Mouse (Mus musculus) forebrain, embryonic 16.5 days (tissue): ENCODE results near the gene Mogs. TPM values are rescaled to one million over a fixed set of nuclear protein-coding genes. Genes with fewer than 3 reads are reported as not detected.
A peak's percentile ranks its signal among the peaks of the same experiment; 100 is the strongest.

Experiments used
- ATAC-seq: fragments of 200-750 bp; cut with Nextera tagmentation; 2 replicates; pipeline ENCODE4 v1.8.0; 2017; ENCODE audit warnings: mild to moderate bottlenecking, moderate library complexity
- H3K27ac ChIP-seq: fragments of 300-500 bp; sonication (generic); 2 replicates; pipeline ENCODE4 v1.5.1; 2014; ENCODE audit warnings: low read length, control low read depth
- H3K27me3 ChIP-seq: fragments of 300-500 bp; sonication (generic); replicated peaks from 2 replicates; pipeline ENCODE4 v1.6.1; 2014; ENCODE audit warnings: low read length; ENCODE audit not compliant: control insufficient read depth, insufficient read depth
- H3K36me3 ChIP-seq: fragments of 300-500 bp; sonication (generic); 2 replicates; pipeline ENCODE4 v1.6.1; 2014; ENCODE audit not compliant: control insufficient read depth, insufficient read depth
- H3K4me1 ChIP-seq: fragments of 300-500 bp; sonication (generic); replicated peaks from 2 replicates; pipeline ENCODE4 v1.6.1; 2014; ENCODE audit warnings: low read length; ENCODE audit not compliant: control insufficient read depth, insufficient read depth
- H3K4me2 ChIP-seq: fragments of 300-500 bp; sonication (generic); 2 replicates; pipeline ENCODE4 v1.6.1; 2014; ENCODE audit warnings: mild to moderate bottlenecking, low read length, control low read depth
- H3K4me3 ChIP-seq: fragments of 300-500 bp; sonication (generic); replicated peaks from 2 replicates; pipeline ENCODE4 v1.5.1; 2014; ENCODE audit warnings: mild to moderate bottlenecking, low read length, control low read depth
- H3K9ac ChIP-seq: fragments of 300-500 bp; sonication (generic); replicated peaks from 2 replicates; pipeline ENCODE4 v1.6.1; 2014; ENCODE audit warnings: low read depth, low read length, control low read depth
- H3K9me3 ChIP-seq: fragments of 300-500 bp; sonication (generic); 2 replicates; pipeline ENCODE4 v1.6.1; 2016; ENCODE audit warnings: low read length; ENCODE audit not compliant: control insufficient read depth
- WGBS: fragments of 180-500 bp; shearing (Covaris S2); extraction: QIAGEN DNeasy Blood & Tissue Kit; methylation state at CpG from one replicate; pipeline ENCODE4 v1.1.7; 2014; 5-methylcytosine and 5-hydroxymethylcytosine counted together
- polyA plus RNA-seq: library from polyadenylated mRNA; unstranded; fragments of >200 nt; fragmentation: Nextera tagmentation; extraction: Ambion mirVana; gene quantifications from 2 replicates; pipeline ENCODE4 v1.2.1, GENCODE M21; 2015

The Mogs gene
- polyA plus RNA-seq, 1 experiment from 2014 or later, result 21.8 TPM

GRCm38 (mm10) chr6:83138056-83138455, 22.8 kb downstream of the Mogs start:
- Histone ChIP-seq H3K4me1 (peaks cover 29% of the 10 kb centered on the region), H3K9ac (peak overlapping the region; percentile 62), H3K4me2 (peak overlapping the region; percentile 55), H3K27ac (peak overlapping the region; percentile 76), H3K9me3 (no peaks in the 10 kb centered on the region), H3K36me3 (no peaks in the 10 kb centered on the region), H3K4me3 (peak overlapping the region; percentile 39), H3K27me3 (peaks cover 16% of the 10 kb centered on the region)
- ATAC-seq, result peak; percentile 8; the same call in 1 of the 2 replicates
- 3% methylated on average over 11 of the region's 11 CpGs for whole genome bisulfite sequencing

- no peaks in the 10 kb centered on the region for H3K36me3 ChIP-seq
- H3K9me3 ChIP-seq, result no peaks in the 10 kb centered on the region
- peaks cover 14% of the 10 kb centered on the region for H3K27me3 ChIP-seq
- peaks cover 29% of the 10 kb centered on the region for H3K4me1 ChIP-seq
- H3K4me2 ChIP-seq, result no peak overlapping the region
- H3K4me3 ChIP-seq, result no peak overlapping the region
- 84% methylated on average over 8 of the region's 8 CpGs for WGBS
- ATAC-seq, result no peak
- H3K27ac ChIP-seq, result no peak overlapping the region
- no peak overlapping the region for H3K9ac ChIP-seq
Observed at GRCm38 (mm10) chr6:83140044-83140443, 24.7 kb downstream of the Mogs start.

- Histone ChIP-seq H3K27ac (no peak overlapping the region), H3K36me3 (no peaks in the 10 kb centered on the region), H3K27me3 (peaks cover 4% of the 10 kb centered on the region), H3K9ac (no peak overlapping the region; the same call in 1 of the 2 replicates), H3K9me3 (no peaks in the 10 kb centered on the region), H3K4me1 (peaks cover 23% of the 10 kb centered on the region), H3K4me2 (peak overlapping the region; percentile 72), H3K4me3 (peak overlapping the region; percentile 39)
- ATAC-seq, result no peak
- WGBS, result 43% methylated on average over 4 of the region's 4 CpGs
Observed at GRCm38 (mm10) chr6:83141636-83142035, 26.3 kb downstream of the Mogs start.

GRCm38 (mm10) chr6:83142211-83142731, 27.0 kb downstream of the Mogs start:
- Histone ChIP-seq H3K9ac (peak overlapping the region; percentile 64), H3K27ac (no peak overlapping the region), H3K27me3 (peaks cover 2% of the 10 kb centered on the region), H3K4me2 (peak overlapping the region; percentile 72), H3K4me1 (peaks cover 17% of the 10 kb centered on the region), H3K4me3 (peak overlapping the region; percentile 39), H3K36me3 (no peaks in the 10 kb centered on the region), H3K9me3 (no peaks in the 10 kb centered on the region)
- WGBS, result 4% methylated on average over 41 of the region's 41 CpGs
- ATAC-seq, result peak; percentile 37

GRCm38 (mm10) chr6:83142886-83143285, 27.6 kb downstream of the Mogs start:
- Histone ChIP-seq H3K9ac (no peak overlapping the region), H3K4me1 (peaks cover 11% of the 10 kb centered on the region), H3K4me3 (no peak overlapping the region), H3K9me3 (no peaks in the 10 kb centered on the region), H3K36me3 (no peaks in the 10 kb centered on the region), H3K4me2 (no peak overlapping the region), H3K27ac (no peak overlapping the region), H3K27me3 (no peaks in the 10 kb centered on the region; the same call in 1 of the 2 replicates)
- ATAC-seq, result no peak
- WGBS, result 66% methylated on average over 11 of the region's 11 CpGs

- 77% methylated on average over 2 of the region's 2 CpGs for WGBS
- Histone ChIP-seq H3K27ac (no peak overlapping the region), H3K36me3 (no peaks in the 10 kb centered on the region), H3K4me2 (no peak overlapping the region), H3K9ac (no peak overlapping the region), H3K27me3 (no peaks in the 10 kb centered on the region; the same call in 1 of the 2 replicates), H3K9me3 (no peaks in the 10 kb centered on the region), H3K4me1 (peaks cover 8% of the 10 kb centered on the region), H3K4me3 (no peak overlapping the region)
- ATAC-seq, result no peak
Observed at GRCm38 (mm10) chr6:83145209-83145608, 29.9 kb downstream of the Mogs start.

- no peak overlapping the region for H3K4me3 ChIP-seq
- 79% methylated on average over 9 of the region's 9 CpGs for WGBS
- H3K27ac ChIP-seq, result no peak overlapping the region
- H3K4me2 ChIP-seq, result no peak overlapping the region
- H3K27me3 ChIP-seq, result no peaks in the 10 kb centered on the region; the same call in 1 of the 2 replicates
- ATAC-seq, result no peak
- no peak overlapping the region for H3K9ac ChIP-seq
- H3K9me3 ChIP-seq, result no peaks in the 10 kb centered on the region
- H3K36me3 ChIP-seq, result no peaks in the 10 kb centered on the region
- H3K4me1 ChIP-seq, result peaks cover 8% of the 10 kb centered on the region
Observed at GRCm38 (mm10) chr6:83145805-83146204, 30.5 kb downstream of the Mogs start.

GRCm38 (mm10) chr6:83147280-83147679, 32.0 kb downstream of the Mogs start:
- no peak overlapping the region for H3K27ac ChIP-seq
- no peaks in the 10 kb centered on the region for H3K9me3 ChIP-seq
- 58% methylated on average over 7 of the region's 7 CpGs for WGBS
- no peak for ATAC-seq
- H3K27me3 ChIP-seq, result no peaks in the 10 kb centered on the region; the same call in 1 of the 2 replicates
- H3K9ac ChIP-seq, result no peak overlapping the region
- H3K4me1 ChIP-seq, result peaks cover 2% of the 10 kb centered on the region
- H3K4me2 ChIP-seq, result no peak overlapping the region
- no peak overlapping the region for H3K4me3 ChIP-seq
- no peaks in the 10 kb centered on the region for H3K36me3 ChIP-seq

GRCm38 (mm10) chr6:83151721-83152120, 36.4 kb downstream of the Mogs start:
- Histone ChIP-seq H3K27ac (no peak overlapping the region), H3K4me3 (no peak overlapping the region), H3K27me3 (no peaks in the 10 kb centered on the region), H3K36me3 (no peaks in the 10 kb centered on the region; the same call in 1 of the 2 replicates), H3K4me2 (no peak overlapping the region), H3K4me1 (peaks cover 12% of the 10 kb centered on the region), H3K9me3 (no peaks in the 10 kb centered on the region), H3K9ac (no peak overlapping the region)
- ATAC-seq, result no peak
- whole genome bisulfite sequencing, result 34% methylated on average over 8 of the region's 8 CpGs

GRCm38 (mm10) chr6:83153038-83153437, 37.7 kb downstream of the Mogs start:
- H3K36me3 ChIP-seq, result no peaks in the 10 kb centered on the region; the same call in 1 of the 2 replicates
- H3K27me3 ChIP-seq, result no peaks in the 10 kb centered on the region
- H3K4me3 ChIP-seq, result no peak overlapping the region
- no peak overlapping the region for H3K9ac ChIP-seq
- ATAC-seq, result no peak
- H3K9me3 ChIP-seq, result no peaks in the 10 kb centered on the region
- peaks cover 12% of the 10 kb centered on the region for H3K4me1 ChIP-seq
- no peak overlapping the region for H3K4me2 ChIP-seq
- WGBS, result 90% methylated on average over 12 of the region's 12 CpGs
- H3K27ac ChIP-seq, result no peak overlapping the region
